Mouse (Mus musculus): ENCODE data around the gene Asphd2. TPM values are rescaled to one million over a fixed set of nuclear protein-coding genes. Genes with fewer than 3 reads are reported as not detected.
"Not testable (repeated sequence)": the region's sequence is repeated elsewhere in the genome, so short reads cannot be mapped to it uniquely, and the experiment has no call there.

Gene Asphd2
- polyA plus RNA-seq (2015; fragmentation: Nextera tagmentation; extraction: Ambion mirVana), result 10.2 and 12.1 TPM in 2 replicates

GRCm38 (mm10) chr5:112394779-112395443 lies at the start of gene Asphd2:
TSS of gene Asphd2 (minus strand) at chr5:112394866.
- ATAC-seq (ENCODE audit: insufficient read depth, low FRiP score, low read depth), result peak; percentile 80
- Histone ChIP-seq H3K4me1 (0 out of 2 replicates have a peak, but pooled peaks cover 8% of the 10 kb centered on the region), H3K27ac (peak within 1 kb of the TSS; percentile 70), H3K4me2 (peak within 1 kb of the TSS; percentile 84), H3K9ac (0 out of 2 replicates have a peak within 1 kb of the TSS, but pooled peaks have one; percentile 2), H3K4me3 (replicated peaks) (peak within 1 kb of the TSS; percentile 52), H3K27me3 (replicated peaks) (peaks cover 39% of the 10 kb centered on the region), H3K9me3 (no peaks in the 10 kb centered on the region), H3K36me3 (no peaks in the 10 kb centered on the region)
- WGBS, result 4% methylated on average over 56 of the region's 67 CpGs

GRCm38 (mm10) chr5:112438535-112438934 lies 43.9 kb upstream of the Asphd2 start:
- Histone ChIP-seq H3K36me3 (no peaks in the 10 kb centered on the region), H3K9me3 (no peaks in the 10 kb centered on the region), H3K27ac (no peak overlapping the region), H3K4me1 (no peaks in the 10 kb centered on the region), H3K27me3 (replicated peaks) (no peaks in the 10 kb centered on the region), H3K4me2 (no peak overlapping the region), H3K4me3 (replicated peaks) (no peak overlapping the region), H3K9ac (no peak overlapping the region)
- WGBS, result 49% methylated on average over 10 of the region's 10 CpGs
- no peak for ATAC-seq (ENCODE audit: insufficient read depth, low FRiP score, low read depth)

- Histone ChIP-seq H3K4me3 (replicated peaks) (no peak overlapping the region), H3K36me3 (no peaks in the 10 kb centered on the region), H3K9ac (no peak overlapping the region), H3K4me1 (no peaks in the 10 kb centered on the region), H3K9me3 (no peaks in the 10 kb centered on the region), H3K4me2 (no peak overlapping the region), H3K27ac (no peak overlapping the region), H3K27me3 (replicated peaks) (peaks cover 11% of the 10 kb centered on the region)
- WGBS, result 2% methylated on average over 8 of the region's 8 CpGs
- ATAC-seq (ENCODE audit: insufficient read depth, low FRiP score, low read depth), result no peak
Observed at GRCm38 (mm10) chr5:112433004-112433403, 38.3 kb upstream of the Asphd2 start.

GRCm38 (mm10) chr5:112432033-112432432 lies 37.4 kb upstream of the Asphd2 start:
- no peaks in the 10 kb centered on the region for H3K4me1 ChIP-seq
- no peak overlapping the region for H3K4me2 ChIP-seq
- H3K27ac ChIP-seq, result no peak overlapping the region
- H3K36me3 ChIP-seq, result no peaks in the 10 kb centered on the region
- no peaks in the 10 kb centered on the region for H3K9me3 ChIP-seq
- H3K9ac ChIP-seq, result no peak overlapping the region
- no peak overlapping the region for H3K4me3 ChIP-seq (replicated peaks)
- 79% methylated on average over 5 of the region's 5 CpGs for WGBS
- ATAC-seq (ENCODE audit: insufficient read depth, low FRiP score, low read depth), result no peak
- peaks cover 11% of the 10 kb centered on the region for H3K27me3 ChIP-seq (replicated peaks)

GRCm38 (mm10) chr5:112431120-112431775 lies 36.6 kb upstream of the Asphd2 start:
- Histone ChIP-seq H3K27me3 (replicated peaks) (peaks cover 11% of the 10 kb centered on the region), H3K9ac (no peak overlapping the region), H3K9me3 (no peaks in the 10 kb centered on the region), H3K4me1 (no peaks in the 10 kb centered on the region), H3K36me3 (no peaks in the 10 kb centered on the region), H3K27ac (no peak overlapping the region), H3K4me2 (peak overlapping the region; percentile 26; the same call in 1 of the 2 replicates), H3K4me3 (replicated peaks) (no peak overlapping the region)
- 21% methylated on average over 14 of the region's 14 CpGs for WGBS
- no peak for ATAC-seq (ENCODE audit: insufficient read depth, low FRiP score, low read depth)

- no peaks in the 10 kb centered on the region for H3K36me3 ChIP-seq
- H3K4me1 ChIP-seq, result no peaks in the 10 kb centered on the region
- no peak overlapping the region for H3K27ac ChIP-seq
- no peak for ATAC-seq (ENCODE audit: insufficient read depth, low FRiP score, low read depth)
- no peak overlapping the region for H3K4me3 ChIP-seq (replicated peaks)
- H3K4me2 ChIP-seq, result peak overlapping the region; percentile 14; the same call in 1 of the 2 replicates
- no peak overlapping the region for H3K9ac ChIP-seq
- no peaks in the 10 kb centered on the region for H3K9me3 ChIP-seq
- WGBS, result 16% methylated on average over 19 of the region's 19 CpGs
- peaks cover 17% of the 10 kb centered on the region for H3K27me3 ChIP-seq (replicated peaks)
Observed at GRCm38 (mm10) chr5:112428944-112429343, 34.3 kb upstream of the Asphd2 start.

- Histone ChIP-seq H3K9me3 (no peaks in the 10 kb centered on the region), H3K4me2 (no peak overlapping the region), H3K9ac (no peak overlapping the region), H3K4me1 (no peaks in the 10 kb centered on the region), H3K27ac (no peak overlapping the region), H3K4me3 (replicated peaks) (no peak overlapping the region), H3K36me3 (no peaks in the 10 kb centered on the region), H3K27me3 (replicated peaks) (peaks cover 19% of the 10 kb centered on the region)
- WGBS, result 43% methylated on average over 2 of the region's 2 CpGs
- no peak for ATAC-seq (ENCODE audit: insufficient read depth, low FRiP score, low read depth)
Observed at GRCm38 (mm10) chr5:112427283-112427682, 32.6 kb upstream of the Asphd2 start.

GRCm38 (mm10) chr5:112426635-112427034 lies 32.0 kb upstream of the Asphd2 start:
- Histone ChIP-seq H3K27me3 (replicated peaks) (peaks cover 16% of the 10 kb centered on the region), H3K9me3 (no peaks in the 10 kb centered on the region), H3K4me3 (replicated peaks) (no peak overlapping the region), H3K4me1 (no peaks in the 10 kb centered on the region), H3K27ac (no peak overlapping the region), H3K36me3 (no peaks in the 10 kb centered on the region), H3K9ac (no peak overlapping the region), H3K4me2 (no peak overlapping the region)
- 85% methylated on average over 7 of the region's 7 CpGs for WGBS
- no peak for ATAC-seq (ENCODE audit: insufficient read depth, low FRiP score, low read depth)

GRCm38 (mm10) chr5:112419535-112419934 lies 24.9 kb upstream of the Asphd2 start:
- no peaks in the 10 kb centered on the region for H3K4me1 ChIP-seq
- H3K27me3 ChIP-seq (replicated peaks), result peaks cover 8% of the 10 kb centered on the region; the same call in 1 of the 2 replicates
- H3K36me3 ChIP-seq, result no peaks in the 10 kb centered on the region
- H3K4me3 ChIP-seq (replicated peaks), result no peak overlapping the region
- H3K4me2 ChIP-seq, result no peak overlapping the region
- no peak for ATAC-seq (ENCODE audit: insufficient read depth, low FRiP score, low read depth)
- H3K27ac ChIP-seq, result no peak overlapping the region
- 20% methylated on average over 12 of the region's 12 CpGs for WGBS
- no peak overlapping the region for H3K9ac ChIP-seq
- no peaks in the 10 kb centered on the region for H3K9me3 ChIP-seq

GRCm38 (mm10) chr5:112418023-112418422 lies 23.4 kb upstream of the Asphd2 start:
- 61% methylated on average over 4 of the region's 4 CpGs for WGBS
- ATAC-seq (ENCODE audit: insufficient read depth, low FRiP score, low read depth), result no peak
- H3K27me3 ChIP-seq (replicated peaks), result no peaks in the 10 kb centered on the region; the same call in 1 of the 2 replicates
- no peak overlapping the region for H3K4me2 ChIP-seq
- no peak overlapping the region for H3K9ac ChIP-seq
- no peaks in the 10 kb centered on the region for H3K4me1 ChIP-seq
- H3K36me3 ChIP-seq, result no peaks in the 10 kb centered on the region
- H3K9me3 ChIP-seq, result no peaks in the 10 kb centered on the region
- H3K4me3 ChIP-seq (replicated peaks), result no peak overlapping the region
- H3K27ac ChIP-seq, result no peak overlapping the region

GRCm38 (mm10) chr5:112416673-112417072 lies 22.0 kb upstream of the Asphd2 start:
- 0 out of 2 replicates have a peak, but pooled peaks cover 2% of the 10 kb centered on the region for H3K4me1 ChIP-seq
- no peaks in the 10 kb centered on the region; the same call in 1 of the 2 replicates for H3K27me3 ChIP-seq (replicated peaks)
- no peak for ATAC-seq (ENCODE audit: insufficient read depth, low FRiP score, low read depth)
- no peaks in the 10 kb centered on the region for H3K9me3 ChIP-seq
- no peak overlapping the region for H3K4me3 ChIP-seq (replicated peaks)
- H3K27ac ChIP-seq, result no peak overlapping the region
- H3K9ac ChIP-seq, result no peak overlapping the region
- H3K4me2 ChIP-seq, result no peak overlapping the region
- H3K36me3 ChIP-seq, result no peaks in the 10 kb centered on the region
- WGBS, result 68% methylated on average over 5 of the region's 5 CpGs

GRCm38 (mm10) chr5:112412781-112413180 lies 18.1 kb upstream of the Asphd2 start:
- not testable (repeated sequence) for H3K9me3 ChIP-seq; H3K36me3 ChIP-seq; H3K27me3 ChIP-seq (replicated peaks); H3K9ac ChIP-seq; H3K4me2 ChIP-seq; H3K27ac ChIP-seq; ATAC-seq (ENCODE audit: insufficient read depth, low FRiP score, low read depth); H3K4me3 ChIP-seq (replicated peaks); H3K4me1 ChIP-seq
- 70% methylated on average over 4 of the region's 4 CpGs for WGBS
